24 mouse cellular contexts compared by ENCODE assay signal in the genomic region with DNA sequence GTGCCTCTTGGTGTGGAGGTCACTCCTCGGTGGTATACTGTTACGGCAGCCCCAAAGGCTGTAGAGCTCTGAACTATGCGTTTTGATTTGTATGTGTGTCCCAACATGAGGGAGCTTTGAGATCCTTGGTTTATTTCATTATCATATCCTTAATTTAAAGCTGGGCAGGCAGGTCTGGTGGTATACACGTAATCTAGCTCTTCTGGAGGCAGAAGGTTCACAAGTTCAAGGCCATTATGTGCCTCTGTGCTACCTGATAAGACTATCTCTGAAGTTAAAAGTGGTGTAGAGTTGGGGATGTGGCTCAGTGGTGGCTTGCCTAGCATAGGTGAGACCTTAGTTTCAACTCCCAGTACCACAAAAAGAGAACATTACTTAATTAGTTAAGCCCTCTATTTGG.
DNase-seq lines count a peak whose midpoint lies in the region; ATAC-seq lines count a peak whose summit lies in the region.
"Had no signal": no experiment of that assay in that cellular context is flagged by ENCODE, and none has a peak within 500 bp of the region (broad histone marks: within the 10 kb centered on the region; RNA-seq: fewer than 3 reads in every experiment).

No protein-coding gene starts in this region.

- H3K4me3 ChIP-seq in heart, embryonic 12.5 days: no peak overlapping the region
- no peak overlapping the region for H3K4me3 ChIP-seq in liver, embryonic 12.5 days
- no peak overlapping the region for H3K4me3 ChIP-seq in limb, embryonic 10.5 days
- H3K4me3 ChIP-seq: embryonic facial prominence, embryonic 12.5 days; embryonic facial prominence, embryonic 15.5 days; forebrain, embryonic 13.5 days; gastrocnemius, adult 2 months had no signal

- peaks cover 39% of the 10 kb centered on the region for H3K4me1 ChIP-seq in heart, embryonic 12.5 days (replicated peaks)
- H3K4me1 ChIP-seq in liver, embryonic 12.5 days: peaks cover 26% of the 10 kb centered on the region
- H3K4me1 ChIP-seq in limb, embryonic 10.5 days: peaks cover 15% of the 10 kb centered on the region

- 44% methylated on average over 4 of the region's 4 CpGs for WGBS in heart, embryonic 12.5 days
- 47% methylated on average over 4 of the region's 4 CpGs for WGBS in liver, embryonic 12.5 days (ENCODE audit: insufficient replicate concordance)
- 90% methylated on average over 4 of the region's 4 CpGs for WGBS in limb, embryonic 10.5 days

- no peak for DNase-seq in heart, postnatal 10 days
- DNase-seq in liver (no peak), MEL-GATA-1-ER (ENCODE audit: extremely low read depth, low read depth) (peak; percentile 33)
- DNase-seq in limb, embryonic 10.5 days (ENCODE audit: low spot score): no peak
- DNase-seq: adrenal gland, adult 2 months; adrenal gland, postnatal 14 days; cerebellum, adult 11 months; cerebellum, adult 2 months; cerebellum, adult 9-11 months; cerebellum, postnatal 25 days; forebrain, postnatal 0 days; gastrocnemius, adult 2 months; gastrocnemius, postnatal 14 days; kidney, adult 18-20 months had no signal

- no peaks in the 10 kb centered on the region for H3K27me3 ChIP-seq in heart, embryonic 12.5 days (replicated peaks)
- no peaks in the 10 kb centered on the region for H3K27me3 ChIP-seq in liver, embryonic 12.5 days (replicated peaks)
- no peaks in the 10 kb centered on the region for H3K27me3 ChIP-seq in limb, embryonic 10.5 days (ENCODE audit: low read depth, poor library complexity, severe bottlenecking)
- H3K27me3 ChIP-seq: embryonic facial prominence, embryonic 12.5 days; embryonic facial prominence, embryonic 15.5 days; forebrain, embryonic 13.5 days had no signal

- ATAC-seq in heart, embryonic 12.5 days (ENCODE audit: insufficient number of reproducible peaks, low FRiP score): no peak
- peak; percentile 54; the same call in 1 of the 2 replicates for ATAC-seq in liver, embryonic 12.5 days
- ATAC-seq in erythroid progenitor cell, adult 5-6 weeks (replicated peaks; ENCODE audit: low FRiP score, poor library complexity, severe bottlenecking): no peak
- ATAC-seq: forebrain, embryonic 13.5 days; forebrain, postnatal 0 days; hindbrain, postnatal 0 days; inflammation-experienced regulatory T-cells, adult 6 months; intestine, embryonic 16.5 days had no signal

- intact Hi-C loops in heart, postnatal 10 days (cut with DNase I): no loop called here

- H3K9me3 ChIP-seq in heart, embryonic 12.5 days (replicated peaks): 0 out of 2 replicates have a peak, but pooled peaks cover 4% of the 10 kb centered on the region
- no peaks in the 10 kb centered on the region for H3K9me3 ChIP-seq in liver, embryonic 12.5 days (replicated peaks)
- no peaks in the 10 kb centered on the region for H3K9me3 ChIP-seq in limb, embryonic 10.5 days (replicated peaks)
- H3K9me3 ChIP-seq: embryonic facial prominence, embryonic 12.5 days; embryonic facial prominence, embryonic 15.5 days; forebrain, embryonic 13.5 days had no signal

- no peak overlapping the region for H3K4me2 ChIP-seq in heart, embryonic 12.5 days
- no peak overlapping the region for H3K4me2 ChIP-seq in liver, embryonic 12.5 days
- H3K4me2 ChIP-seq: embryonic facial prominence, embryonic 12.5 days; embryonic facial prominence, embryonic 15.5 days; forebrain, embryonic 13.5 days; hindbrain, embryonic 14.5 days had no signal

- no peaks in the 10 kb centered on the region for H3K36me3 ChIP-seq in heart, embryonic 12.5 days
- H3K36me3 ChIP-seq in liver, embryonic 12.5 days: no peaks in the 10 kb centered on the region
- no peaks in the 10 kb centered on the region for H3K36me3 ChIP-seq in limb, embryonic 10.5 days
- H3K36me3 ChIP-seq: embryonic facial prominence, embryonic 12.5 days; embryonic facial prominence, embryonic 15.5 days had no signal

- H3K9ac ChIP-seq in heart, embryonic 12.5 days: no peak overlapping the region
- no peak overlapping the region for H3K9ac ChIP-seq in liver, embryonic 12.5 days
- H3K9ac ChIP-seq: embryonic facial prominence, embryonic 12.5 days; embryonic facial prominence, embryonic 15.5 days; forebrain, embryonic 13.5 days; forebrain, postnatal 0 days; hindbrain, embryonic 14.5 days had no signal

- H3K27ac ChIP-seq in heart, embryonic 12.5 days (ENCODE audit: poor library complexity, severe bottlenecking): peak overlapping the region; percentile 58
- H3K27ac ChIP-seq in liver, embryonic 12.5 days: no peak overlapping the region
- no peak overlapping the region for H3K27ac ChIP-seq in limb, embryonic 10.5 days
- H3K27ac ChIP-seq: embryonic facial prominence, embryonic 12.5 days; embryonic facial prominence, embryonic 15.5 days; forebrain, embryonic 13.5 days; gastrocnemius, adult 2 months; hindbrain, embryonic 14.5 days; hindbrain, postnatal 0 days had no signal
